Mouse (Mus musculus) retina, postnatal 7 days (tissue): ENCODE data around the gene Gm49383.

ENCODE experiments used
- DNase-seq: peaks from one replicate; pipeline ENCODE4 v3.0.0-alpha.2; 2012; ENCODE audit warnings: low read depth, low spot score

Gene Gm49383

DNA sequence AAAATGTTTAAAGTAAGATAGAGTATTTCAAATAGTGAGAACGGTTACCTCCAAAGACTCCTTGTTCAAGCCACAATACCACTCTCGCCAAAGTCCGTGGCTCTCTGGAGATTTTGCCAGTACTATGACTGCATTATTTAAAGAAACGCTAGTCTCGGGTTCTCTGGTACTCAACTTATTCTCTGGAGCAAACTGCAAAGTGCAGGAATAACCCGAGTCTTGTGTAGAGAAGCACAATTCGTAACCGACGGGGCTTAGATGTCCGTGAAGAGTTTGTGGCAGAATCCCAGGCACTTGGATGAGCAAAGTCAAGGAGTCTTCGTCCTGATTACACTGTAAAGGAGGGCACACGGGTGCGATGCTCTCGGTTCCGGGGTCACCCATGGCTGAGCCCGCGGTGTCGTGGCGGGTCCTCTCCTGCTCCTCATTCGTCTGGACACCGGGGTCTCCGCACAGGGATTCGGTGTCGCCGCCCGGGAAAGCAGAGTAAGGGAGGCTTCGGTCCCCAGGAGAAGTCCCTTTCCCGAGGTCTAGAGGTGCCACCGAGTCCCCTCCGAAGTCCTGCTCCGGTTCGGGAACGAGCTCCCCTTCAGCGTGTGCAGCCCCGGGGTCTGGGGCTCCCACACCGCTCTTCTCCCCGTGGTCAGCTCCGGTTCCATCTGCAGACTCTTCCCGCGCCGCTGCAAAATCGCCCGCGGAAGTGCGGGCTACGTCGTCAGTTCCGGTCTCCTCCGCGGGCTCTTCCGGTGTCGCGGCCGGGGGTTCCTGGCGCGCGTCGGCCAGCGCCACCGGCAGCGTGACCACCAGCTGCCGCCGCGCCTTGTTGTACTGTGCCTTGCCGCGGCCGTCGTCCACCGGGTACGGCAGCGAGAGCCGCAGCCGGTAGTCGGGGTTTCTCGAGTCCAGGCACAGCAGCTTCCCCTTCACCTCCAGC, at the start of gene Gm49383:
Gene Gm49383, minus strand, starts transcription at position 661 of the 934 bp plus-strand sequence.
- DNase-seq, result peak; percentile 77

- peak; percentile 53 for DNase-seq
These were observed 45.0 kb upstream of the Gm49383 start for GRCm38 (mm10) chr12:69241771-69242431.

- DNase-seq, result no peak
These were observed 44.5 kb upstream of the Gm49383 start for GRCm38 (mm10) chr12:69241405-69241770.

DNA sequence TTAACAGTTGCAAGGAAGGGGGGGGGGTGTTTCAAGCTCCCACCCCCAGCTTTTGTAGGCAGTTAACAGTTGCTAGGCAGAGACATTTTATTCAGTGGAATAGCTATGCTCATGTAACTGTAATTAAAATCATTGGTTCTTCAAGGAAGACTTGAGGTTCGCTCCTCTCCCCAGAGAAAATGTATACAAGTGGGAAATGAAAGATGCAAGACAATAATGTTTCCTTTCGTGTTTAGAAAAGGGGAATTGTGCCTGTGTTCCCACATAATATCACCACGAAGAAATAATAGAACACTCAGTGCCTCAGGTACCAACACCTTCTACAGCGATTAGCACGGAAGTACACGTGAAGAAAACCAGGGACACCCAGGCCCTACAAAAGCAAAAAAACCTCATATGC, 44.0 kb upstream of the Gm49383 start, which contains the start of gene Klhdc1:
Gene Klhdc1, plus strand, starts transcription at position 301 of the 400 bp plus-strand sequence.
- DNase-seq, result no peak

DNA sequence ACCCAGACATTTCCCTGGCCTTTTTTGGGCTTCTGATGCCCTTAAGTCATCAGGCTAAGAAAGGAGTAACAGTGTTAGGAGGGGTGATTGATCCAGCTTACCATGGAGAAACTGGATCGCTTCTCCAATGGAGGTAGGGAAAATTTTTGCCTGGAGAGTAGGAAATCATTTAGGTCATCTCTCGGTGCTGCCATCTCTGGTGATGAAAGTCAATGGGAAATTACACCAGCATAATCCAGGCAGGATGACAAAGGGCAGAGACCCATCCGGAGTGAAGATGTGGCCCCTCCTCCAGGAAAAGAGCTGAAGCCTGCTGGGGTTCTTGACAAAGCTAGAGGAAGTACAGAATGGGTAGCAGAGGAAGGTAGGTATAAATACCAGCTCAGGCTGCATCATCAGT, 41.4 kb upstream of the Gm49383 start:
- DNase-seq, result no peak

DNA sequence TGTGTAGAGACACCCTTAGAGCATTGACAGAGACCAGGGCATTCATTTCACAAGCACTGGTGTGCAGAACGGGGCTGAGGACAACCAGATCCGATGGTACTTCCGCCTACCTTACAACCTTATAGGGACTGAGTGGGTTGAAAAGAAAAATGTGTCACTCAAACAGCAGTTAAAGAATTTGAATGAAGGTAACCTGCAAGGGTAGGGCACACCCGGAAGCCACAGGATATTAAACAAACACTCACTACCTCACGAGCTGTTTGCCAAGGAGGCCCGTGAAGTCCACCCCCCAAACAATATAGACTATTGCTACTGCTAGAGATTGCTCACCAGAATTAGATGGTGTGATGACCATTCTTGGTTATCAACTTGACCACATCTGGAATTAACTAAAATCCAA, 38.9 kb upstream of the Gm49383 start:
- DNase-seq, result no peak

DNA sequence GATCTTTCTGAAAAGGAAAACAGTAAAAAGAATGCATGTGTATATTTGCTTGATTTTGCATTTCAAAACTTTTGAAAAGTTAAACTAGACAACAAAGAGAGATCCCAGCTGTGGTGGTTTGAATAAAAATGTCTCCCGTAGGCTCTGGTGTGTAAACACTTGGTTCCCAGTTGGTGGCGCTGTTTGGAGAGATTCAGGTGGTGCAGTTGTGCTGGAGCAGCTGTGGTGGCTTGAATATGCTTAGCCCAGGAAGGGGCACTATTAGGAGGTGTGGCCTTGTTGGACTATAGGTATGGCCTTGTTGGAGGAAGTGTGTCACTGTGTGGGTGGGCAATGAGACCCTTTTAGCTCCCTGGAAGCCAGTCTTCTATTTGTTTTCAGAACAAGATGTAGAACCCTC, 32.3 kb upstream of the Gm49383 start:
- no peak for DNase-seq

- peak; percentile 51 for DNase-seq
These were observed 31.0 kb upstream of the Gm49383 start, which contains the start of gene Pole2 for GRCm38 (mm10) chr12:69227776-69228466. Pole2 (minus strand) TSS chr12:69228195.

DNA sequence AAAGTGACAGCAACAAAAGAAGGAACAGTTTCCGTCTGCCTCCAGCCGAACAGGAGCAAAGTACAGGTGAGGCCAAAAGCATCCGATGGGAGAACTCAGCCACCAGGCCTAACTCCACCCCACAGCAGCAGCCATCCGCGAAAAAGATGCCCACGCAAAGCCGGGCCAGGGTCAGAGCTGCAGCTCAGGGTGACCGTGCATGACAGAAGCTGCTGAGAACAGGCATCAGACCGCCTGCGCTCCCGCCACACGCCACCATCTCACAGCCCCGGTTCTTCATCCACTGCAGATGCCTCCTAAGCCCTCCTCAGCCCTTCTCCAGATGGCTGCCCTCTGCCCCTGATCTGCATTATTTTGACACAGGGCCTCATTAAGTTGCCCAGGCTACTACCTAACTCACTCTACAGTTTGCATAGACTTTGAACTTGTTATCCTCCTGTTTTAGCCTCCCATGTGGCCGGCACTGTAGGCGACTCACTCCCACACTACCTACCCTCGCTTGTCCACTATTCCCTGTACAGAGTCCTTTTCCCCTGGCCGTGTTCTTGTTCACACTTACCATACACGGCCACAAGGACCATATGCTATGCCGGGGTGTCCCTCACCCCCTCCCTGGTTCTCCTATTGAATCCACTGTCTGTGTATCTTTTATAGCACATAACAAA, 23.8 kb upstream of the Gm49383 start:
- DNase-seq, result no peak

DNA sequence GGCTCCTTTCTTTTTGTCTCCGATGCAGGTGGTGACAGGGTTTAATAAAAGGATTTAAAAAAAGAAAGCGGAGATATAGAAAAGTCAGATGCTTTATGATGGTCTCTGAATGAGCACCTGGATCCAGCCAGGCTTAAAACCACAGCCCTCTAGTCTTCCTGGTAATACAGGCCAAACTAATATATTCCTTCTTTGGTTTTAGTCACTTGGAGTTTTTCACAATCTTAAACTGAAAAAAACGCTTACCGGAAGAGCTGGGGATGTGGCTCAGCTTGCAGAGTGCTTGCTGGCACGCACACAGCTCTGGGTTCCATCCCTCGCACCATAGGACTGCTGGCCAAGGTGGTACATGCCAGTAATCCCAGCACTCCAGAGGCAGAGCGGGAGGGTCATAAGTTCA, 19.7 kb upstream of the Gm49383 start:
- DNase-seq, result no peak

DNA sequence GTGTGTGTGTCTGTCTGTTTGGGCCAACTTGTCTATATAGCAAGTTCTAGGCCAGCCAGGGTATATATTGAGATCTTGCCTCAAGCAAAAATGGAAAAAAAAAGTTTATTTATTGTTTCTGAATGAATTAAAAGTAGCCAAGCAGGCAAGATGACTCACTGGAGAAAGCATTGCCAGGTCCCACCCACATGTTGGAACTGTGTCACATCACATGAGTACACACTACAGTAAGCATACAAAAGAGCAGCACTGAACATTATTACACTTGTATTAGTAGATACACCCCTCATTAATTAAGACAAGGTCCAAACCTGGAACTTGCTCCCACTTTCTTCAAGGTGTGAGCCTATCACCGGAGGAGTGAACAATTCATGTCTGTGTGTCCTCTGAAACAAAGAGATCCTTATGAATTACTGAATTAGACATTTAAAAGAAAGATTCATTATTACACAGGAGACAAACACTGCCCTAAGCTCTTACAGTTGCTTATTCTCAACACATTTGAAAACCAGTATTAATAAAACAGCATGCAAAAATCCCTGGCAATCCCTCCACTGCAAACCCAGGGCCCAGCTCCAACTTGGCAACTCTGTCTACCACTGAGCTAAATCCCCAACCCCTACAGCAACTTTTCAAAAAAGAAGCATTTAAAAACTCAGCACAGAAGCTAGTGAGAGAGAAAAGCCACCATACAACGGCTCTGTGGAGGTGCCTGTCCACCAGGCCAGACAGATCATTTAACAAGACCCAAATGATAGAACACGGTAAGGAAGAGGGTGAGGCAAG, 18.3 kb upstream of the Gm49383 start:
- DNase-seq, result no peak

GRCm38 (mm10) chr12:69214393-69214792, 17.5 kb upstream of the Gm49383 start:
- DNase-seq, result no peak

DNA sequence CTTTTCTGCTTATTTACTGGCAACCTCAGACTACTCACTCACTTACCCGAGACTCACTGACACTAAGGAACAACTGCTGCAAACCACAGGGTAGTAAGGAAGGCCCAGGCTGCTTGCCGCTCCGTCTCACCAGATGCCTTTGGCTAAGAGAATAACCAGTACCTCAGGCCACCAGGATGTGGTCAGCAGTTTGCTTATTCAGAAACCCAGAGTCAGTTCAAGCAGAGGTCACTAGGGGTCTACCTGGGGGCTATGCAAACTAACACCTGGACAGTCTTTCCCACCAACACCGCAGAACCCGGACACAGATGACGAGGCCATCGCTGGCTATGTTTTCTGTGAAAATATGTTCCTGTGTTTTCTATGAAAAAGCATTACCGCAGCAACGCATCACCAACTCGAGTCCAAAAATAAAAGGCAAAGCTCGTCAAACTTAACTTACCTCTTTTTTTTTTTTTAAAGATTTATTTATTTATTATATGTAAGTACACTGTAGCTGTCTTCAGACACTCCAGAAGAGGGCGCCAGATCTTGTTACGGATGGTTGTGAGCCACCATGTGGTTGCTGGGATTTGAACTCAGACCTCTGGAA, 16.4 kb upstream of the Gm49383 start:
- DNase-seq, result no peak

DNA sequence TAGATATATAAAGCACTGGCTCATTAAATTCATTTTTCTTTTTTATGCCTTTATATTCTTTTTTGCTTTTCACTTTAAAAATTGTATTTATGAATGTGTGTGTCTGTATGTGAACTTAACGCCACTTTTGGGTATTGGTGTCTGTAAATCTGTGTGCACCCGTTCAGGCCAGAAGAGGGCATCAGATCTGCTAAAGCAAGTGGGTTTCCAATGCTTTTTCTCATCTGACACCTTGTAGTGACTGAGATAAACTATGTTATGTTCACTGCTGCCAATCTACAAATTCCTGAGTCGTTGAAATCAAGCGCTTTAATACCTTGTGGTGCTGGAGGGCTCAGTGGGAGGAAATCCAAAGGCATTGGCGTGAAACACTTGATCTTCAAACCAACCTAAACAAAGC, 14.2 kb upstream of the Gm49383 start:
- DNase-seq, result no peak

DNA sequence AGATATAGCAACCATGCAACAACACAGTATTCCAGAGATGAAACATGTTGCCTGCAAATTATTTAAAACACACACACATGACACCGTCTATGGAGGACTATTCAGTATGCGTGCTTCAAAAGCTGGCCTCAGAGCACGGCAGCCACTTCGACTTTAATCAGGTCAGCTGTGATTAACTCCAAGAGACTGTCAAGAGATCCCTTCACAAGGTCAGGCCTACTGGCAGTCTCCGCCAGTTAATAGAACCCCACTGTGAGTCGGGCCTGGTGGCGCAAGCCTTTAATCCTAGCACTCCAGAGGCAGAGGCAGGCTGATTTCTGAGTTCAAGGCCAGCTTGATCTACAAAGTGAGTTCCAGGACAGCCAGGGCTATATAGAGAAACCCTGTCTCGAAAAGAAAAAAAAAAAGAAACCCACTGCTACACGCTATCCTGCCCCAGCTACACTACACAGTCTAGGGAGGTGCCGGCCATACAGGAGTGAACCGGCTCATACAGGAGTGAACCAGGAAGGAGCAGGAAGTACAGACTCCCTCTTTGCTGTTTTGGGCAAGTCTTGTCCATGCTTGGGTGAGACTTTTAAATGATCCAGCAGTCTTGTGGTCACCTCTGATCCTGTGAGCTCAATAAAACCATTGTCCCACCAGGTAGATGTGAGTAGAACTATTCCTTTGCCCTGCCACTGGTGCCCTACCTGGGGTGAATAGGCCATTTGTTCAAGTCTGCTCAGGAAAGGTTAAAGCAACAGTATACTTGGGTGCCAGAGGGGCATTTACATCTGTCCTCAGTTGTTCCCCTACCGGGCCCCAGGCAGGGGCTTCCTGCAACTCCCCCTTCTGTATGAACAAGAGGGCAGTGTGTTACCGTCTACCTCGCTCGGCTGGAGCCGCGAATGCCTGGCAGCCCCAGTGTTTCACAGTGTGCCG, 13.4 kb upstream of the Gm49383 start:
- no peak for DNase-seq

- no peak for DNase-seq
These were observed 11.6 kb upstream of the Gm49383 start for GRCm38 (mm10) chr12:69208520-69208919.

- no peak for DNase-seq
These were observed 11.0 kb upstream of the Gm49383 start for GRCm38 (mm10) chr12:69207926-69208325.

DNA sequence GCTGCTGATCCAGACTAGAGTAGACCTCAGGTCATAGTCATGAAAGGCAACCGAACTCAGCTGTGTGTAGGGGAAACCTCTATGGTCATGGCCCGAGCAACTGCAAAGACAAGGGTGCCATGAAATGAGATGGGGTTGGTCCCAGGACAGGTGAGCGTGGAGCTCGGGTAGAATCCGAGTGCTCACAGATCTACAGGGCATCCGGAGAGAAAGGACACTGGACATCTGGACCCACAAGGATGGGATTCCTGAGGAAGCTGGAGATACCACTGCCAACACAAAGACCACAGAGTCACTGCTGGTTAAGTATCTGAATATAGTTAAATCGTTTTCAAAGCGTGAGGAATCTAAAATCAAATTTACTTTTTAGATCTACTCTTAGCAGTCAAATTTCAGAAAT, 10.5 kb upstream of the Gm49383 start:
- no peak for DNase-seq

- no peak for DNase-seq
These were observed 7.3 kb upstream of the Gm49383 start, which contains the start of gene Gm49384 for GRCm38 (mm10) chr12:69204052-69204833. Gm49384 (minus strand) TSS chr12:69204267.
